Mouse (Mus musculus) spleen, postnatal 36 days (tissue): ENCODE data around the gene Pik3cd.
A peak's percentile ranks its signal among the peaks of the same experiment; 100 is the strongest.
"Not testable (repeated sequence)": the region's sequence is repeated elsewhere in the genome, so short reads cannot be mapped to it uniquely, and the experiment has no call there.

Source experiments
- DNase-seq, 2 experiments: peaks; one replicate each; pipeline ENCODE4 v3.0.0; 2022; ENCODE audit warnings: low spot score in 2 of 2, mixed read lengths in 1 of 2

Gene Pik3cd

DNA sequence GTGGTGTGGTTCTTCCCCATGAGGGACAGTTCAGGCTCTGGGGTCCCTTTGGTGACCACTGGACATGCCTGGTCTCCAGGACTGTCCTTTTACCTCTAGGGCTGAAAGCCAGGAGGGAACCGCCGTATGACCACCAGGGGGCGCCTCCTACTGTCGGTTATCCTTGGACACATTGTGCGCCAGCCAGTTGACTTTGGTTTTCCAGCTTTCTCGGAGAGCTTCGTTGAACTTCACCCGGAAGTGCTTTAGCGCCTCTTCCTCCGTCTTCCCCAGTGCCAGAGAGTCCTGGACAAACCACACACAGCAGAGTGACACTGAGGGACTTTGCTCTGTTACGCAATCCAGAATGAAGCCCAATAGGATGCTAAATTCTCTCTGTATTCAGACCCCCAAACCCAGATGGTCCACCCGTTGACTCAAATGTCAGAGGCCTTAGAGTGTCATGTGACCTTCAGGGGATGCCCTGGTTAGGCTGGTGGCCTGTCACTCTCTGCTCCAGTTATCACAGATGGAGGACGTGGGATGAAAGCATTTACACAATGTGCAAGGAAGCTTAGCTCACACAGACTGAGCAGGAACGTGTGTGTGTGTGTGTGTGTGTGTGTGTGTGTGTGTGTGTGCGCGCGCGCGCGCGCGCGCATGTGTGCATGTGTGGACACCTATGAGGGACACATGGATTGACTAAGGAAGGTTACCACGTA, 51.7 kb downstream of the Pik3cd start:
- DNase-seq, result peak in 1 of 2 experiments; percentile 57

DNA sequence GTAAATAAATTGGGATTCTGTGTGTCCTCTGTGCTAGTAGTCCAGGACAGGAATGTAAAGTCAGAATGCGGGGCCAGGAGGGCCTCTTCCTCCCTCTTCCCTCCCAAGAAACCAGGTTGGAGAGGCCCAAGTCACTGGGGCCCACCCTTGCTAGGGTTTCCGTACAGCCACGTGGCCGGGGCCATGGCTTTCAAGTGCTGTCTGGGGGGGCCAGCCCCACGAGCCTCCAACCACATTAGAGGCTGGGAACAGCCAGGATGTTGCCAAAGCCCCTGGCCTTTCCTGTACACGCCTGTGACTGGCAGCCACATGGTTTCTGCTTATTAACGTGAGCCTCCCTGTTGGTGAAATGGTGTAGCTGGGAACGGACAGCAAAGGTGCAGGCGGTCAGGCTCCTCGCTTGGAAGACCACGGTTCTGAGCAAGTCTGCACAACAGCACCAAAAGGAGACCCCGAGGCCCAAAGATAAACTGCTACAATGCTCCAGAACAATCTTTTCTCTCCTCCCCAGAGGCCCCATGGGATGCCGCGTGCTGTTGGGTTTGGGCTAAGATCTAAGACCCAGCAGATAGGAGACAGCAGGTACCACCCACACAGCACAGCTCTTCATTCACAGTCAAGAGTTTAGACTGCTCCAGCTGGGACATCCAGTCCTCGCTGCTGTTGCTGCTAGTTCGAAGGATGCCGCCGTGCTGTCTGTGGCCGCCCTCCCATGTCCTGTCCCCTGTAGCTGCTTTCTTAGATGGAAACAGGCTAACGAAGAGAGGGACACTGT, 54.2 kb downstream of the Pik3cd start:
- DNase-seq, result no peak

DNA sequence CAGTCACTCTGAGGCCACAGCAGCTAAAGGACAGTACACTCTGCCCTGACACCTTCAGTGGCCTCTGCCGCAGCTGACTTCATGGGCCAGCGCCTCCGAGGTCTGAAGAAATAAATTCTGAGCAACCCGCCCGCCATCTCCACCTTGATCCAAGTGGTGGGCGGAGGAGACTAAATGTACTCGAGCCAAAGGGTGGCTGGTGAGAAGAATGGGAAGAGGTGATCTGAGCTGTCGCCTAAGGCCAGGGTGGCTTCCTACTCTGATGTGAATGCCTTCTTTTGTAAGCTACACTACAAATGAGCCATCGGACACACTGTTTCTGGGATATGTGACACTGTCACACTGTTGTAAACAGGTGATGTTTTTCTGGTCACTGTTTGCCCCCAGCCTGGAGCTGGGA, 56.6 kb downstream of the Pik3cd start:
- no peak for DNase-seq

DNA sequence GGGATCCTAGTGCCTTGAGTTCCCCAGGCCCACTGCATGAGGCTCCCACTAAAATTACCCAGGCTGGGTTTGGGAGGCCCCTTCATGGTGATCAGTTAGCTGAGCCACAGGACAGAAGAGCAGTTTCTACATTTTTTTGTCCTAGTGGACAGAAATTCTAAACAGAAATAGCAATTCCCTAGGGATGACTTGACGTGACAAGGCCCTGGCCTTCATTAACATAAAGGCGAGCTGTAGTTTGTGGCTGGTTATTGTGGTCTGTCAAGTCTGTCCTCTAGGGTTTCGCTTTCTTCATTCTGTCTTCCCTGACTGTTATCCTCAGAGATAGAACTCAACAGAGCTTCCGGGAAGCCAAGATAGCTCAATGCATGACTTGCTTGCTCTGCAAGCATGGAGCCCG, 60.4 kb downstream of the Pik3cd start:
- DNase-seq, result no peak

DNA sequence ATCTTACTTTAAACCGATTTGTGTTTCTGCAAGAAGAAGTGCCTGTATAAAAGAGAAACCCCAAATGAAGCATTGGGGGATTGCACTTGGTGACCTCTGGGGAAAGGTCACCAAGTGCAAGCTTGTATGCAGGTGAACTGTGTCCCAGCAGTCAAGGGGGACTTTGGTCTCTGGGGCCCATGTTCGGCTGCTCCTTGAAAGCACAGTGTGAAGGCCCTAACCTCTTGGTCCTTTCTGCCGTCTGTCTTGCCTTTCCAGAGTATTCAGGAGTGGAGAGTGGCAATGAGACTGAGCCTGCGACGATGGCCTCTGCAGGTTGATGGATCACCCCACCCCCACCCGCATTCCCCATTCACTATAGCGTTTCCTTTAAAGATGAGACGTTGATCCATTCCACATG, 61.0 kb downstream of the Pik3cd start:
- no peak for DNase-seq

DNA sequence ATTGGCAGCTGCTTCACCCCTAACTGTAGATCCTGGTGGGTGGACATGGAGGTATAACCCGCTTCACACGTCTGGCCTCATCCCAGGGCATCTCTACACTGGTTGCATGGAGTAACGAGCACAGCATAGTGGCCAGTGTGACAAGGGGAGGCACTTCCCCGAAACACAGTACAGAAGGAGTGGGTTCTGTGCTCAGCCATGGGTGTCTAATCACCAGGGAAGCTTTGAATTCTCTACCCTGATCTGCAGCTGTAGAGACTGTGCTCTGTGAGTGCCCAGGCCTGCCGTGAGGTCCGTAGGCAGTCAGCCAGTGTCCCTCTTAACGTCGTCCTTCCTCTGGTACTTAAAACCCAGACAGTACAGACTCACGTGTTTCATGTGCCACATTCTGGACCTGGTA, 61.5 kb downstream of the Pik3cd start:
- DNase-seq, result no peak

DNA sequence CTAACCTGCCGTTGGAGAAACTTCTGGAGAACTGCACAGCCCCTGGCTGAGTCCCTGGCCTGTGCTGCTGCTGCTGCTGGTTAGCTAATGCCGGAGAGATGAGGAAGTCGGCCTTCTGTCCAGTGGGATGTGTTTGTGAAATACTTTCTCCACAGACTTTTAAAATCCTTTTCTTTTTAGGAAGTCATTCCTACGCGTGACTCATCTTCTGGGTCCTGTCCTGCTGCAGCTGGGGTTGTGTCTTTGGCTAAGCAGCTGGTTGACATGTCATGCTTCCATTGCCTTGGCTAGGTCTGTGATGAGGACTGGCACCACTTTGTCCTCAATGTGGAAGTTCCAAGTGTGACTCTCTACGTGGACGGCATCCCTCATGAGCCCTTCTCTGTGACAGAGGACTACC, 64.4 kb downstream of the Pik3cd start:
- no peak for DNase-seq

DNA sequence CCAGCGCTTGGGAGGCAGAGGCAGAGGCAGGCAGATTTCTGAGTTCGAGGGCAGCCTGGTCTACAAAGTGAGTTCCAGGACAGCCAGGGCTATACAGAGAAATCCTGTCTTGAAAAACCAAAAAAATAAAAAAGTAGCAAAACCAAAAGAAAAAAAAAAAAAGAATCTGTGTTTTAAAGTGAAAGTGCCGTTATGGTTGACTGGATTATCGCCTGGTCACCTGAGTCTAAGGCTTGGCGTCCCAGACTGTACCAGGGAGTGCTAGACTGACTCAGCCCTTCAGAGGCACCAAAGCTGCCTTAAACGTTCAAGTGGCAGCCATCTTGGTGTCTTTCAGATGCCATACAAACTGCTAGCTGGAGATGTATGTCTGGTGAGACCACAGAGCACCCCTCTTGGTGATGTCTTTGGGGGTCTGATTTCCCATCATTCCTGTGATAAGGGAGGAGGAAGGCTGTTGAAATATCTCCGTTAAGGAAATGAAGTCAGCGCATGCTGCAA, 66.4 kb downstream of the Pik3cd start:
- DNase-seq, result no peak

DNA sequence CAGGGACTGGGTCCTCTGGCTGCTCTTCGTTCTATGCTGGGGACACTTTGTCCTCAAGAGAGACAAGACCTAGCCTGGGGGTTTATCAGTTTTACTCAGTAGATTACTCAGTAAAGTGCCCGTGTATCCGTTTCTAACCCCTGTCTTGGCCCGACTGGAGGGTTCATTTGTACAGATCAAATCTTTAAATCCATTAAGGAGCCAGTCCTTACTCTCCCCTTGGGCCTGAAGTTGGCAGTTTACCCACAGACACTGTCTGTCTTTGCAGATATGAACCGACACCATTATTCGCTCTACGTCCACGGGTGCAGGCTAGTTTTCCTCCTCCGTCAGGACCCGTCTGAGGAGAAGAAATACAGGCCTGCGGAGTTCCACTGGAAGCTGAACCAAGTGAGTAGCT, 67.4 kb downstream of the Pik3cd start:
- DNase-seq, result no peak

DNA sequence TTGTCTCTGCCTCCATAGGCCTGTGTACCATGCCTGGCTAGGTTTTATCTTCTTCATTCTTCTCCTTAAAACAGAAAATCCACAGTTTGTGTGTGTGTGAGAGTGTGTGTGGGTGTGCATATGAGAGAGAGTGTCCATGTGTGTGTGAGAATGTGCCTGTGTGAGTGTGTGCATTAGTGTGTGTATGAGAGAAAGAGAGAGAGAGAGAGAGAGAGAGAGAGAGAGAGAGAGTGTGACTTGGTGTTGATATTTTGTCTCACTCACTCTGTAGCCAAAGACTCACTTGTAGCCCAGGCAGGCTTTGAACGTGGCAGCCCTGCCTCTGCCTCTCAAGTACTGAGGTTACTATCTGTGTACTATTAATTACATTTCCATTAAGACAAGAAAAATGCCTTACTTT, 68.2 kb downstream of the Pik3cd start:
- no peak for DNase-seq

DNA sequence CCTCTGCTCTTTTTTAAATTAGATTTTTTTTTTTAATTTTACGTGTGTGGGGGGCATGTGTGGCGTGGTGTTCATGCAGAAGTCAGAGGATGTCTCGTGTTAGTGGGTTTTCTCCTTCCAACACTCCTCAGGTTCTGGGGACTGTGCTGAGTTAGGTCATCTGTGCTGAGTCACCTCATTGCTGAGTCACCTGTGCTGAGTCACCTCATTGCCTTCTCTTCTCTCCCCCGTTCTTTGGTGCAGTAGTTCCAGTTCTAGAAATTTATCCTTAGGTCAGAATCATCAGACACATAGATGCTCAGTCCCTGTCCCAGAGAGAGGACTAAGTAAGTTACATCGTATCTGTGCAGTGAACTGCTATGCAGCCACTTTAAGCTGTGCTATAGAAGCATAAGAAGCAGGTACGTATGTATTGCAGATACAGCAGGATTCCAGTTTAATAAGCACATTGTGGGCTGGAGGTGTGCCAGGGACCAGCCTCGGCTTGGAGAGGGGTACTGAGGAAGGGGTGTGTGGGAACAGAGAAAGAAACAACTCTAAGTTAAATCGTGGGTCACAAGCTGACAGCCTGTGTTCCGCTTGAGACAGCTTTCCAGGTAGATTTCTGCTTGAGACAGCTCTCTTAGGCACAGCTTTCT, 69.6 kb downstream of the Pik3cd start:
- DNase-seq, result no peak

DNA sequence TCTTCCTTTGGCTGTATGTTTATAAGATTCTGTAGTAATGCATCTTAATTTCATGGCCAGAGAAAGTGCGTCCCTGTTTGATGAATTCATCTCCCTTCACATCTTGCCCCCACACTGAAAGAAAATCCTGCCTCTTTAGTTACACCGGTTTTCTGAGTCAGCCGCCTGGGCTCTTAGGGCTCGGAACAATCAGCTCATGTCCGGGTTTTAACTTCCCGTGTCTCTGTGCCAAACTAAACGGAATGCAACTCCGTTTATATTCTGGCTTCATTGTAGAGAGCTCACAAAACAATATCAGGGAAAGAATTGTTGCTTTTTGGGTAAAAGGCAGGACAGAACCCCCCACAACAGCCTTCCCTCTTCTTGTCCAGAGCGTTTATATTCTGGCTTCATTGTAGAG, 73.6 kb downstream of the Pik3cd start:
- DNase-seq, result no peak

DNA sequence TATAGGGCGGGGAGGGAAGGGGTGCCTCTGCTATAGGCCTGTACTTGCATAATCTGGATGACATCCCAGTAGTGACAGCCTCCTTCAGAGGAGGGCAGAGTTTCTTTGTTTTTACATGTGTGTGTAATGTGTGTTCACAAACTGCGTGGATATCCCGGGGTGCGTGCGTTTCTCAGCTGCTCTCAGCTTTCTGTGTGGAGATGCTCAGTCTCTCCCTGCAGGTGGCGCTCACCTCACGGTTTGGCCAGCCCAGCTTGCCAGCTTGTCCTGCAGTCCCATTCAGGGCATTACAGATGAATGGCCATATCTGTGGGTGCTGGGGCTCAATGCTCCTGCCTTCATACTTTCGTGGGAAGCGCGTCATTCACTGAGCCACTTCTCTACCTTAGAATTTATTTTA, 74.0 kb downstream of the Pik3cd start:
- DNase-seq, result peak; percentile 43 to 56

DNA sequence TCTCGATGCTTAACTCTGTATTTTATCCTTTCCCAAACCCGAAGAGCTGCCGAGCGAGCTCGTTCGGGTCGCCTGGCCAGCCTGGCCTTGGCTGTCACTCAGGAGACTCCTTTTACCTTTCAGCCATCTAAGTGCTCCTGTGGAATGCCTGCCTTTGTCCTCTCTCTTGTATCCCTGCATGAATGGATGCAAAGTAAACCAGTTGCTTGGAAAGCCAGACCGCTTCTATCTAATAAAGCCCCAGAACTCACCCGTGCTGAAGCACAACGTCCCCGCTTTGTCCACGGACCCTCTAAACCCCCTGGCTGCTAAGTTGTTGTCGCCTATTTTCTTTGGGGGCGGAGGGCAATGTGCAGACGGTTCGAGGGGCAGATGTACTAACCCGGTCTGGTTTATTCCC, 75.6 kb downstream of the Pik3cd start:
- DNase-seq, result no peak

DNA sequence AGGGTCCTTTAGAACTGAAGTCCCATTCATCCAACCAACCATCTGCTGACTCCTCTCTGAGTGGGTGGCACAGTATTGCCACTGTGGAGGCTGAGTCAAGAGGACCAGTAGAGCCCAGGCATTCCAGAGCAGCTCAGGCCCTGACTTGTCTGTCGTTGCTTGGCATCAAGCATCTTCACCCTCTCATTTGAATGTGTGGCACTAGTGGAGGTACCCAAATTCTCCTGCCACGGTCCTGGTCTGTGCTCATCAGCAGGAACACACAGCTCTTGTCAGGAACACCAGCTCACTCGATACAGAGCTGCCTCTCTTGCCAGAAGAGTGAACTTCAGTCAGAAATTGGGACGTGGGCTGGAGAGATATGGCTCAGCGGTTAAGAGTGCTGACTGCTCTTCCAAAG, 78.7 kb downstream of the Pik3cd start:
- DNase-seq, result no peak

DNA sequence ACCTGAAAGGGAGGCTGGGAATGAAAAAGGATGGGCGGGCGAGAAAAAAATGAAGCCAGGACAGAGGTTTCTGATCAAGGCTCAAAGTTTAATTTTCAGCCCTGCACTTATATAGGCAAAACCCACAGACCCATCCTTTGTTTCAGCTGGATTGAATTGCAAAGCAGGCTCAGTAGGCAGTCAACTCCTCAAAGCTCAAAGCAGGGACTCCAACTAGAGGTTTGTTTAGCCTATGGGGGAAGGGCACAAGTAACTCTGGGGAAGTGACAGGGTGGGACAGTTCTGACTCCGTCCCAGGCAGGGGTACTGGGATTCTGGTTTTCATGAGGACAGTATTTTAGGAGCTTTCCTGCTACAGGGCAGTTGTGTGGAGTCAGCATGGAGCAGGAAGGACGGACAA, 81.1 kb downstream of the Pik3cd start:
- DNase-seq, result no peak

DNA sequence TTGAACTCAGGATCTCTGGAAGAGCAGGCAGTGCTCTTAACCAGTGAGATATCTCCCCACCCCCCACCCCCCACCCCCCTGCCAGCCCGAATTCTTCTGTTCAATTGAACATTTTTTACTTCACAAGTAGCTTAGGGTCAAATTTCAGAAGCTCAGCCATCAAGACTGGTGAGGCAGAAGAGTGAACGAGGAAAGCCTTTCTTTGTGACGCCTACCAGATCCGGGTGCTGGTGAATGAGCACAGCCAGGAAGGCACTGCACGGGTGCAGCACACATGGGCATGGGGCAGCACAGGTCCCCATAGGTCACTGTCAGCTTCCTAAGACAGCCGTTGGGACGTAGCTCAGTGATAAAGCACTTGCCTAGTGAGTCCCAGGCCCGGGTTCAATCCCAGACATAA, 82.4 kb downstream of the Pik3cd start:
- no peak for DNase-seq

DNA sequence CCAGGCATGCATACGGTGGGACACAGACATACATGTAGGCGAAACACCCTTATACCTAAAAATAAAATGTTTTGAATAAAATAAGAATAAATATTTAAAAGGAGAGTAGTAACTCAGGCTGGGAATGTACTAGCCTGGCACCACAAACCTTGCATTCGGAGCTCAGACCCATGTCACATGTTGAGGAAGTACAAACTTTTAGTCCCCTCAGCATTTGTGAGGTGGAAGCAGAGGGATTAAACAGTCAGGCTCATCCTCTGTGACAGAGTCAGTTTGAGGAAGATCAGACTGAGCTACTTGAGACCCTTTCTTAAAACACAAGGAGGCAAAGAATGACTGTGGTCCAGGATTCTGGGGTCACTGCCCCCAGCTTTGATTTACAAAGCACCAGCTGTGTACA, 85.4 kb downstream of the Pik3cd start:
- not testable (repeated sequence) for DNase-seq

DNA sequence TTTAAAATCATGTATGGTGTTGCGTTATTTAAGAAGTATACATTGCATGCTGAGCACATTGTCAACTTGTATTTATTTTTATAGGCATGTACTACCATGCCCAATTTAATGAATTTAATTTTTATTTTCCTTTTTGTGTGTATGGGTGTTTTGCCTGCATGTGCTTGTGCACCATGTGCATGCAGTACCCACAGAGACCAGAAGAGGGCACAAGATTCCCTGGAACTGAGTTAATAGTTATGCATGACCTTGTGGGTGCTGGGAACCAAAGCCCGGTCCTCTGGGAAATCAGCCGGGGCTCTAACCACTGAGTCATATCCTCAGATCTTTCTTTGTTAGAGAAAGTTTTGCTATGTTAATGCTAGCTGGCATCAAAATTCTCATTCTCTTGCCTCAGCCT, 87.5 kb downstream of the Pik3cd start:
- DNase-seq, result no peak

DNA sequence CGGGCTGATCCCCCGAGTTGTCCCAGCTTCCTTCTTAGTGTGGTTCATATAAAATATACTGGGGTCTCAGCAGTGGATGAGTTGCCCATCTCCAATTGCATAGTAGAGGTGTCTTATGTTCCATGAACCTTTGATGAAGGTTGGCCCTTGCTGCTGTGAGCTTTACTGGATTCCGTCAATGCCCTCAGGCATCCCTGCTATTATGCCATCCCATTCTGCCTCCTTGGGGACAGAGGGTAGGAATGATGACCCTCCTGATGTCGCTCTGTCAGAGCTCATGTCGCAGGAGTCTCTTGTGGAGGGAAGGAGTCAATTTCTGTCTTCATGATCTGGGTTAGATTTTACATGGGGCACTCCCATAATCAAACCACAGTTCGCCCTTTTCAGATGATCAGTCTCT, 88.9 kb downstream of the Pik3cd start:
- DNase-seq, result not testable (repeated sequence)

DNA sequence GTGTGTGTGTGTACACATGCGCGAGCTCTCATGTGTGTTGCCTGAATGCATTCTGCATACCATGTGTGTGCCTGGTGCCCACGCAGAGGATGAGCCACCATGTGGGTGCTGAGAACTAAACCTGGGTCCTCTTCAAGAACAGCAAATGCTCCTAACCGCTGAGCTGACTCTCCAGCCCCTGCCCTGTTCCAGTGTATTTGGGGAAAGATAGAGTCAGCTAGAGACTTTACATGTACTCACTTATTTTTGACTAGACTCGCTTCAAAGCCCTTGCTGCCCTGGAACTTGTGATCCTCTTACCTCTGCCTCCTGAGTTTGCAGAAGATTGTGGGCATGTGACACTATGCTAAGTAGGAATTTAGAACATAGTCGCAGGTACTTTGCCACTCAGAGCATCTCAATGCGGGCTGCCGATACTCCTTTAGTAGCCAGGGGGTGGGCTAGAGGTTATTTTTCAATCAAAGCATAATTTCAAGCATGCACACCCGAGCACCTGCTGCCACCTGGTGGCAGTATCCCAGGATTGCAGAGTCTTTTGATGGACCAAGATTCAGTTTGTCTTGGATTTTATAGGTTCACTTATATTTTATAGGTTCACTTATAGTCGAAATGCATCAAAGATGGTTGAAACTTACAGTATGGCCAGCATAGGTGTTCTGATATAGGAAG, 90.9 kb downstream of the Pik3cd start:
- DNase-seq, result peak in 1 of 2 experiments; percentile 24
